Mouse (Mus musculus): ENCODE measurements around the gene Rsph1. TPM values are rescaled to one million over a fixed set of nuclear protein-coding genes. Genes with fewer than 3 reads are reported as not detected.

The Rsph1 gene
- total RNA-seq, 2 experiments from 2014 or later, result 4.8 to 5.2 TPM

- DNase-seq, result peak; percentile 79 to 88
These were observed 28.0 kb upstream of the Rsph1 start for GRCm38 (mm10) chr17:31304895-31305775.

GRCm38 (mm10) chr17:31303401-31303800, 26.2 kb upstream of the Rsph1 start:
- no peak for DNase-seq

GRCm38 (mm10) chr17:31300736-31301135, 23.6 kb upstream of the Rsph1 start:
- DNase-seq, result no peak

GRCm38 (mm10) chr17:31299981-31300380, 22.8 kb upstream of the Rsph1 start:
- no peak for DNase-seq

GRCm38 (mm10) chr17:31298419-31299209, 21.4 kb upstream of the Rsph1 start:
- DNase-seq, result no peak

- peak; percentile 86 for DNase-seq
These were observed 20.3 kb upstream of the Rsph1 start for GRCm38 (mm10) chr17:31297521-31297939.

- DNase-seq, result peak; percentile 93 to 94
These were observed 19.0 kb upstream of the Rsph1 start for GRCm38 (mm10) chr17:31295892-31296781.

GRCm38 (mm10) chr17:31295215-31295891, 18.2 kb upstream of the Rsph1 start:
- peak in 1 of 2 experiments; percentile 55 for DNase-seq

- peak in 1 of 2 experiments; percentile 51 for DNase-seq
These were observed 17.4 kb upstream of the Rsph1 start for GRCm38 (mm10) chr17:31294363-31295214.

- no peak for DNase-seq
These were observed 13.7 kb upstream of the Rsph1 start for GRCm38 (mm10) chr17:31290859-31291258.

- no peak for DNase-seq
These were observed 13.1 kb upstream of the Rsph1 start for GRCm38 (mm10) chr17:31290311-31290710.

- DNase-seq, result no peak
These were observed 12.0 kb upstream of the Rsph1 start for GRCm38 (mm10) chr17:31288999-31289726.

GRCm38 (mm10) chr17:31287216-31287615, 10.0 kb upstream of the Rsph1 start:
- no peak for DNase-seq

- DNase-seq, result no peak
These were observed 9.3 kb upstream of the Rsph1 start, which contains the start of gene Slc37a1 for GRCm38 (mm10) chr17:31286492-31286891. Slc37a1 (plus strand) TSS chr17:31286792.

GRCm38 (mm10) chr17:31285867-31286266, 8.7 kb upstream of the Rsph1 start:
- DNase-seq, result no peak

GRCm38 (mm10) chr17:31282687-31283053, 5.5 kb upstream of the Rsph1 start:
- peak in 1 of 2 experiments; percentile 35 for DNase-seq

GRCm38 (mm10) chr17:31281830-31282686, 4.9 kb upstream of the Rsph1 start:
- DNase-seq, result no peak

GRCm38 (mm10) chr17:31280269-31280668, 3.1 kb upstream of the Rsph1 start:
- no peak for DNase-seq

- no peak for DNase-seq
These were observed 2.4 kb upstream of the Rsph1 start for GRCm38 (mm10) chr17:31279541-31279940.
